Mouse (Mus musculus) limb, embryonic 14.5 days (tissue): ENCODE results near the gene C2cd5. TPM values are rescaled to one million over a fixed set of nuclear protein-coding genes. Genes with fewer than 3 reads are reported as not detected.

Experiments
- ATAC-seq: fragments of 200-750 bp; cut with Nextera tagmentation; 2 replicates; pipeline ENCODE4 v1.8.0; 2017; ENCODE audit warnings: low read depth, moderate number of reproducible peaks, moderate TSS enrichment; ENCODE audit not compliant: low FRiP score
- DNase-seq: peaks from one replicate; pipeline ENCODE4 v3.0.0-alpha.2; 2015; ENCODE audit warnings: low spot score
- H3K27ac ChIP-seq: fragments of 300-500 bp; sonication (generic); replicated peaks from 2 replicates; pipeline ENCODE4 v1.5.1; 2014; ENCODE audit warnings: low read depth, mild to moderate bottlenecking, low read length, moderate library complexity, mixed read lengths
- H3K27me3 ChIP-seq: fragments of 300-500 bp; sonication (generic); 2 replicates; pipeline ENCODE4 v1.6.1; 2014; ENCODE audit warnings: low read length, mixed read lengths; ENCODE audit not compliant: control insufficient read depth, insufficient read depth
- H3K36me3 ChIP-seq: fragments of 300-500 bp; sonication (generic); 2 replicates; pipeline ENCODE4 v1.6.1; 2014; ENCODE audit warnings: mild to moderate bottlenecking, low read length, moderate library complexity, mixed read lengths; ENCODE audit not compliant: control insufficient read depth, insufficient read depth
- H3K4me1 ChIP-seq: fragments of 300-500 bp; sonication (generic); 2 replicates; pipeline ENCODE4 v1.6.1; 2014; ENCODE audit warnings: antibody characterized with exemption, low read length, mixed read lengths; ENCODE audit not compliant: control insufficient read depth, insufficient read depth
- H3K4me2 ChIP-seq: fragments of 300-500 bp; sonication (generic); replicated peaks from 2 replicates; pipeline ENCODE4 v1.6.1; 2014; ENCODE audit warnings: low read depth, mild to moderate bottlenecking, low read length, moderate library complexity; ENCODE audit not compliant: severe bottlenecking
- H3K4me3 ChIP-seq: fragments of 300-500 bp; sonication (generic); replicated peaks from 2 replicates; pipeline ENCODE4 v1.5.1; 2014; ENCODE audit warnings: low read length
- H3K9ac ChIP-seq: fragments of 300-500 bp; sonication (generic); 2 replicates; pipeline ENCODE4 v1.6.1; 2014; ENCODE audit warnings: mild to moderate bottlenecking, low read depth, low read length, moderate library complexity; ENCODE audit not compliant: severe bottlenecking
- H3K9me3 ChIP-seq: fragments of 300-500 bp; sonication (generic); 2 replicates; pipeline ENCODE4 v1.6.1; 2016; ENCODE audit warnings: low read length; ENCODE audit not compliant: control insufficient read depth
- POLR2A ChIP-seq: fragments of 200-500 bp; IDR thresholded peaks from 2 replicates; pipeline ENCODE4 v1.8.0; 2012; ENCODE audit warnings: inconsistent platforms, mild to moderate bottlenecking, moderate library complexity, borderline replicate concordance; ENCODE audit not compliant: insufficient read depth, insufficient read length; ENCODE audit errors: extremely low read depth
- WGBS: fragments of 180-500 bp; shearing (Covaris S2); extraction: QIAGEN DNeasy Blood & Tissue Kit; methylation state at CpG from one replicate; pipeline ENCODE4 v1.1.7; 2014; 5-methylcytosine and 5-hydroxymethylcytosine counted together
- polyA plus RNA-seq, 2 experiments: library from polyadenylated mRNA; depleted of rRNA in 1 of 2; stranded (reverse) in 1 of 2; unstranded in 1 of 2; fragments of >200 nt; fragmentation: Nextera tagmentation in 1 of 2; extraction: Ambion mirVana in 1 of 2; gene quantifications; 2 replicates each; pipeline versions ENCODE4 v1.2.1 to v1.2.3; 2012 to 2014

Gene C2cd5
- polyA plus RNA-seq, 2 experiments: 23.1 to 38.8 TPM

DNA sequence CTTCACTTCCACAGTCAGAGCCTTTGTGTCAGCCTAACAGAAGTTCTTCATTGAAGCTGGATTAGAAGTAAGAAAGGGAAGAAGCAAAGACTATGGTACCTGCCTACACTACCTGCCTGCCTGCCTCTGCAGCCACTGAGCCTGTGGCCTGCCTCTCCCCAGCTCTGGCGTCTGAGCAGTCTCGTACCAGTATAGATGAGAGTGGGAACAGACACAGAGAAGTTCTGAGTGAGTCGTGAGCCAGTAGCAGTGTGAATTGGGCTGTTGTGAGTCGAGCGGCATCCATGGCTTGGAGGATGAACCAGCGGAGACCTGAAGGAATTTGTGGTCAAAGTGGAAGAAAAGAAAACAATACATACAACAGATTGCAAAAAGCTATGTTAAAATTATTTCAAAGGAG, 26.5 kb downstream of the C2cd5 start:
- no peak for ATAC-seq
- Histone ChIP-seq H3K4me1 (no peaks in the 10 kb centered on the region), H3K4me3 (no peak overlapping the region), H3K27me3 (no peaks in the 10 kb centered on the region), H3K9ac (no peak overlapping the region), H3K9me3 (no peaks in the 10 kb centered on the region), H3K36me3 (peaks cover 44% of the 10 kb centered on the region), H3K27ac (no peak overlapping the region), H3K4me2 (no peak overlapping the region)
- 86% methylated on average over 6 of the region's 6 CpGs for WGBS
- DNase-seq: no peak
- TF ChIP-seq POLR2A: no peak

DNA sequence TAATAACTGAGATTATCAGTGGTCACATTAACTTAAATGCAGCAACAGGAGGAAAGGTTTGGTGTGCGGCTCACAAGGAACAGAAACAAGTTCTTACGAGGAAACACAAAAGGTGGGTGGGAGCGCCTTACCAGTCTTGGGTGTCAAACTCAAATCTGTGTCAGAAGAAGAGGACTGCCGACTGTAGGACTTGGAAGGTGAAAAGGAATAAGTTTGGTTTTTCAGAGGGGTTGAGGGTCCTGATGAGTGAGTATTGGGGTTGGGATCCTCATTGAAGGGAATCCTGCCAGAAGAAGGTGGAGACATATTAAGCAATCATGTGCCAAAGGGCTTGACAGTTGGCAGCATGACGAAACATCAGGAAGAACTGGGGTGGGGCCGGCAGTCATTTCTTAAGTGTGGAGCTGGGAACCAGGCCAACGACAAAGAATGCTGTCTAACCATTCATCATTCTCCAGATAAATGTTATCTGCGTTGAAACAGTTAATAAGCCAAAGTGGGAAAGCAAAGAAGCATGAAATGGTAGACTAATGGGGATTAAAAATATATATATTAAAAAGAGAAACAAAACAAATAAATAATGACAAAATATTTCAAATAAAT, 27.4 kb downstream of the C2cd5 start:
- H3K9ac ChIP-seq: no peak overlapping the region
- no peak overlapping the region for H3K27ac ChIP-seq
- no peaks in the 10 kb centered on the region for H3K9me3 ChIP-seq
- no peak overlapping the region for H3K4me2 ChIP-seq
- no peaks in the 10 kb centered on the region for H3K4me1 ChIP-seq
- H3K36me3 ChIP-seq: peaks cover 35% of the 10 kb centered on the region
- TF ChIP-seq POLR2A: no peak
- ATAC-seq (no peak), DNase-seq (peak; percentile 4)
- no peak overlapping the region for H3K4me3 ChIP-seq
- no peaks in the 10 kb centered on the region for H3K27me3 ChIP-seq
- WGBS: 79% methylated on average over 8 of the region's 8 CpGs

DNA sequence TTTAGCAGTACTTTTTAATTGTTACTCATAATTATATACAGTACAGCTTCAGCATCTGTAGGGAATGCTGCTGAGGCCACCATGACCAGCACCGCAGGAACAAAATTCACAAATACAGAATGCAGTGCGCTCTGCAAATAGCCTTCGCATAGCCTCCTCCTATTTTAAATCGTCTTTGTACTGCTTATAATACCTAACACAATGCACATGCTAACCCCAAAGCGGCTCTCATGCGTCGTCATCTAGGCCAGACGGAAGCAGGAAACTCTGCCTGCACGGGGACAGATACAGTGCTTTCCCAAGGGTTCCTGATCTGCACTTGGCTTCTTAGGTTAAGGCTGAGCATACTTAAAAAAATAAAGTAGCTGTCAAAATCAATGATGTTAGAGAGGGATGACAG, 29.2 kb downstream of the C2cd5 start:
- no peak for TF ChIP-seq POLR2A
- ATAC-seq: no peak
- WGBS: 89% methylated on average over 9 of the region's 9 CpGs
- H3K27ac ChIP-seq: no peak overlapping the region
- H3K36me3 ChIP-seq: peaks cover 23% of the 10 kb centered on the region
- no peaks in the 10 kb centered on the region for H3K9me3 ChIP-seq
- H3K4me2 ChIP-seq: no peak overlapping the region
- H3K27me3 ChIP-seq: no peaks in the 10 kb centered on the region
- DNase-seq: no peak
- H3K4me3 ChIP-seq: no peak overlapping the region
- H3K9ac ChIP-seq: no peak overlapping the region
- H3K4me1 ChIP-seq: no peaks in the 10 kb centered on the region

DNA sequence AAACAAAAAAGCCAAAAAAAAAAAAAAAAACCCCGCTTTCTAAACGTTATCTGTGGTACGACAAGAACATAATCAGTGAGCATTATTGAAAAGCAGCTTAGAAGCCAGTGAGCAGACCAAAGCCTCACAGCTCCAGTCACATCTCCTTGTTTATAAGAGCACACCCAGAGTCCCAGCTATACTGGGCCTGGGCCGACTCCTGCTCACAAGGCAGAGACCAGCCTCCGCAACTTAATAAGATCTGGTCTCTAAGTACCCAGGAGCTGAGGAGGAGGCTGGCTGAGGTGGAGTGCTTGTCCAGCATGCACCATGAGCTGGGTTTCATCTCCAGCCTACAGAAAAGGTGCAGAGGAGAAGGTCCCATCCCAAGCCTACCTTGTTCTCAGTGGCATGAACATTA, 29.9 kb downstream of the C2cd5 start:
- no peaks in the 10 kb centered on the region for H3K4me1 ChIP-seq
- no peak overlapping the region for H3K9ac ChIP-seq
- WGBS: 81% methylated on average over 5 of the region's 5 CpGs
- peaks cover 18% of the 10 kb centered on the region for H3K36me3 ChIP-seq
- ATAC-seq (no peak), DNase-seq (no peak)
- no peak overlapping the region for H3K4me2 ChIP-seq
- H3K4me3 ChIP-seq: no peak overlapping the region
- H3K9me3 ChIP-seq: no peaks in the 10 kb centered on the region
- TF ChIP-seq POLR2A: no peak
- no peaks in the 10 kb centered on the region for H3K27me3 ChIP-seq
- H3K27ac ChIP-seq: no peak overlapping the region

DNA sequence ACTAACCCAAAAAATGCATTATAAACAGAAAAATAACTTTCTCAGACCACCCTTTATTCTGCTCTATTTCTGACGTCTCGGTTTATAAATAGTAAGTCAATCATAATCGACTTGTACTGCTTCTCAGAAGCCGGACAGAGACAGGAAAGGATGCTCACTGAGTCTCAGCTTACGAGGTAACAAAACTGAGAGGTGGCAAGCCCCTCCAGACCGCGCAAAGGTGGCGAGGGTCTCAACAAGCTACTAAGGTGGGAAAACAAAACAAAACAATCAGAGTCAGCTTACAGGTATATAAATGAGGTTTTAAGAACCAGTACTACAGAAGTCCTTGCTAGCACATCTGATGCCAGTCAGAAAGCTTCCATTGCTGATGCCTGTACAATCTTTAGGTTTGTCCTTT, 30.3 kb downstream of the C2cd5 start:
- no peak for TF ChIP-seq POLR2A

More for the DNA sequence above, 30.3 kb downstream of the C2cd5 start:
- no peak overlapping the region for H3K27ac ChIP-seq
- no peak overlapping the region for H3K4me2 ChIP-seq
- ATAC-seq (no peak), DNase-seq (no peak)
- no peaks in the 10 kb centered on the region for H3K4me1 ChIP-seq
- no peak overlapping the region for H3K9ac ChIP-seq
- H3K9me3 ChIP-seq: no peaks in the 10 kb centered on the region
- no peak overlapping the region for H3K4me3 ChIP-seq
- WGBS: 88% methylated on average over 8 of the region's 8 CpGs
- peaks cover 18% of the 10 kb centered on the region for H3K36me3 ChIP-seq
- H3K27me3 ChIP-seq: no peaks in the 10 kb centered on the region
